Mouse (Mus musculus) kidney, adult 2 months (tissue): Measurements from ENCODE around the gene Tmem101.

Experiments
- CTCF ChIP-seq: fragments of 200-500 bp; conservative IDR thresholded peaks from 2 replicates; pipeline ENCODE4 v1.5.1; 2011; ENCODE audit warnings: low read depth, mild to moderate bottlenecking, control low read depth, low read length, moderate library complexity, mixed read lengths; ENCODE audit not compliant: insufficient read depth, insufficient read length
- POLR2A ChIP-seq: fragments of 200-500 bp; IDR thresholded peaks from one replicate; pipeline ENCODE4 v1.6.1; 2011; ENCODE audit warnings: low read depth, low read length, control low read depth

DNA sequence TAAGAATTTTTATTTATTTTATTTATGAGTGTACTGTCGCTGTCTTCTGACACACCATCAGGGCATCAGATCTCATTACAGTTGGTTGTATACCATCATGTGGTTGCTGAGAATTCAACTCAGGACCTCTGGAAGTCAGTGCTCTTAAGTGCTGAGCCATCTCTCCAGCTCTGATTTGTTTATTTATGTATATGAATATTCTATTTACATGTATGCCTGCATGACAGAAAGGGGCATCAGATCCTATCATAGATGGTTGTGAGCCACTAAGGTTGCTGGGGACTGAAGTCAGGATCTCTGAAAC, 534 bp upstream of the Tmem101 start:
- TF ChIP-seq POLR2A (no peak), CTCF (no peak)
